Comparison of ENCODE assay signal across 19 mouse cellular contexts in the genomic region with DNA sequence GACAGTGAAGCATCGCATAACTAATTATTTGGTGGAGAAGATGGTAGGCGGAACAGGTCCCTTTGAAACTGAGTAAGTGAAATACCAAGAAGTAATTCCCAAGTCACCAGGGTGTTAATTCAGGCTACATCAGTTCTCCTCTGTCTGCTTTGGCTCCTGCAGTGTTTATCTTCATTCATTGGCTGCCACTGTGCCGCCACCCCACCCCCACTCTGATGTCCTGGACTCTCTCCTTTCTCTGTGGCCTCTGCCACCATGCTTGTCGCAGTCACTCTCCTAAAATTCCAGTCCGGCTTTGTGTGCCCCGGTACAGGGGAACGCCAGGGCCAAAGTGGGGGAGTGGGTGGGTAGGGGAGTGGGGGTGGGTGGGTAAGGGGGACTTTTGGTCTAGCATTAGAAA. TPM values are rescaled to one million over a fixed set of nuclear protein-coding genes. Genes with fewer than 3 reads are reported as not detected.
DNase-seq lines count a peak whose midpoint lies in the region; ATAC-seq and TF ChIP-seq lines count a peak whose summit lies in the region.
"Had no signal": no experiment of that assay in that cellular context is flagged by ENCODE, and none has a peak within 500 bp of the region (broad histone marks: within the 10 kb centered on the region; RNA-seq: fewer than 3 reads in every experiment).

No protein-coding gene starts in this region.

- no peak overlapping the region for H3K4me2 ChIP-seq in forebrain, embryonic 12.5 days
- H3K4me2 ChIP-seq in liver, embryonic 12.5 days: no peak overlapping the region

- TF ChIP-seq CTCF in liver, adult 2 months (IDR thresholded peaks at IDR 0.05; ENCODE audit: low read depth, low read length): no peak

- no peaks in the 10 kb centered on the region for H3K27me3 ChIP-seq in forebrain, embryonic 10.5 days (ENCODE audit: poor library complexity, severe bottlenecking)
- 0 out of 2 replicates have a peak, but pooled peaks cover 7% of the 10 kb centered on the region for H3K27me3 ChIP-seq in forebrain, embryonic 12.5 days
- H3K27me3 ChIP-seq in liver, adult 2 months (ENCODE audit: control insufficient read depth, insufficient read depth, low read length): no peaks in the 10 kb centered on the region
- H3K27me3 ChIP-seq in liver, embryonic 12.5 days (replicated peaks): no peaks in the 10 kb centered on the region
- H3K27me3 ChIP-seq in heart, embryonic 10.5 days (ENCODE audit: insufficient read depth, poor library complexity, severe bottlenecking): no peaks in the 10 kb centered on the region
- H3K27me3 ChIP-seq: CH12.LX had no signal

- WGBS in forebrain, embryonic 10.5 days: 19% methylated on average over 7 of the region's 7 CpGs
- WGBS in forebrain, embryonic 12.5 days: 12% methylated on average over 7 of the region's 7 CpGs
- WGBS in liver, adult 2 months: 43% methylated on average over 7 of the region's 7 CpGs
- WGBS in liver, embryonic 12.5 days (ENCODE audit: insufficient replicate concordance): 49% methylated on average over 7 of the region's 7 CpGs
- 14% methylated on average over 7 of the region's 7 CpGs for WGBS in heart, embryonic 10.5 days

- DNase-seq in forebrain, embryonic 10.5 days (ENCODE audit: extremely low spot score, low spot score): peak; percentile 41
- peak; percentile 28 for DNase-seq in liver, adult 2 months (ENCODE audit: extremely low read depth, low read depth, low spot score)
- no peak for DNase-seq in heart, embryonic 10.5 days (ENCODE audit: low spot score)
- peak; percentile 46 to 63 for DNase-seq in heart, postnatal 14 days
- DNase-seq in testis, postnatal 10 days (ENCODE audit: low spot score): no peak
- no peak for DNase-seq in adrenal gland, postnatal 10 days
- DNase-seq: adrenal gland, postnatal 25 days; cerebellum, adult 8-10 months; gastrocnemius, postnatal 25 days; kidney, adult 2 months; lung, postnatal 14 days; midbrain, embryonic 14.5 days; right cerebral cortex, postnatal 4 days; thymus, adult 2 months had no signal

- intact Hi-C loops in heart, postnatal 14 days (cut with DNase I): no loop called here

- H3K36me3 ChIP-seq in forebrain, embryonic 10.5 days (replicated peaks): peaks cover 31% of the 10 kb centered on the region
- H3K36me3 ChIP-seq in forebrain, embryonic 12.5 days (replicated peaks): no peaks in the 10 kb centered on the region
- no peaks in the 10 kb centered on the region for H3K36me3 ChIP-seq in liver, adult 2 months (ENCODE audit: control insufficient read depth, insufficient read depth, low read length)
- 0 out of 2 replicates have a peak, but pooled peaks cover 2% of the 10 kb centered on the region for H3K36me3 ChIP-seq in liver, embryonic 12.5 days
- peaks cover 40% of the 10 kb centered on the region; the same call in 1 of the 2 replicates for H3K36me3 ChIP-seq in heart, embryonic 10.5 days

- H3K27ac ChIP-seq in forebrain, embryonic 10.5 days: peak overlapping the region; percentile 48
- H3K27ac ChIP-seq in forebrain, embryonic 12.5 days: no peak overlapping the region
- H3K27ac ChIP-seq in liver, adult 2 months (replicated peaks; ENCODE audit: insufficient read depth, low read depth, low read length): no peak overlapping the region
- no peak overlapping the region for H3K27ac ChIP-seq in liver, embryonic 12.5 days
- H3K27ac ChIP-seq in heart, embryonic 10.5 days: peak overlapping the region; percentile 85
- H3K27ac ChIP-seq: liver, embryonic 14.5 days had no signal

- peaks cover 55% of the 10 kb centered on the region for H3K4me1 ChIP-seq in forebrain, embryonic 10.5 days
- peaks cover 16% of the 10 kb centered on the region for H3K4me1 ChIP-seq in forebrain, embryonic 12.5 days
- peaks cover 7% of the 10 kb centered on the region for H3K4me1 ChIP-seq in liver, adult 2 months (ENCODE audit: control insufficient read depth, insufficient read depth, low read length)
- peaks cover 62% of the 10 kb centered on the region for H3K4me1 ChIP-seq in liver, embryonic 12.5 days
- H3K4me1 ChIP-seq in heart, embryonic 10.5 days: peaks cover 68% of the 10 kb centered on the region

- ATAC-seq in forebrain, embryonic 12.5 days (ENCODE audit: low FRiP score): no peak
- ATAC-seq in liver, embryonic 12.5 days: no peak

- H3K9ac ChIP-seq in forebrain, embryonic 12.5 days: no peak overlapping the region
- H3K9ac ChIP-seq in liver, adult 2 months (ENCODE audit: low read depth, low read length): no peak overlapping the region
- H3K9ac ChIP-seq in liver, embryonic 12.5 days: no peak overlapping the region
- H3K9ac ChIP-seq: liver, embryonic 14.5 days had no signal

- H3K9me3 ChIP-seq in forebrain, embryonic 10.5 days: no peaks in the 10 kb centered on the region
- no peaks in the 10 kb centered on the region for H3K9me3 ChIP-seq in forebrain, embryonic 12.5 days
- no peaks in the 10 kb centered on the region for H3K9me3 ChIP-seq in liver, embryonic 12.5 days (replicated peaks)
- H3K9me3 ChIP-seq in heart, embryonic 10.5 days: no peaks in the 10 kb centered on the region

- no peak overlapping the region for H3K4me3 ChIP-seq in forebrain, embryonic 10.5 days
- no peak overlapping the region for H3K4me3 ChIP-seq in forebrain, embryonic 12.5 days (replicated peaks)
- H3K4me3 ChIP-seq in liver, adult 2 months (ENCODE audit: insufficient read depth, low read depth, low read length): no peak overlapping the region
- no peak overlapping the region for H3K4me3 ChIP-seq in liver, embryonic 12.5 days
- no peak overlapping the region; the same call in 1 of the 2 replicates for H3K4me3 ChIP-seq in heart, embryonic 10.5 days
- H3K4me3 ChIP-seq: erythroblast, embryonic 14.5 days had no signal

- TF ChIP-seq POLR2A in liver, adult 2 months (IDR thresholded peaks at IDR 0.05; ENCODE audit: extremely low read depth, insufficient read depth, low read length): no peak

- H3K79me2 ChIP-seq in liver, adult 2 months (ENCODE audit: control insufficient read depth, insufficient read depth, low read length): peaks cover 3% of the 10 kb centered on the region; the same call in 1 of the 2 replicates

RNA-seq across cellular contexts. Expression of gene Nid2, which starts 9.7 kb away (rescaled TPM):
- polyA plus RNA-seq in forebrain, embryonic 10.5 days (2016; fragmentation: Nextera tagmentation; extraction: Ambion mirVana): 50.2 and 55.6 TPM in 2 replicates
- 37.9 and 39.4 TPM in 2 replicates for polyA plus RNA-seq in forebrain, embryonic 12.5 days (2016; fragmentation: Nextera tagmentation; extraction: Ambion mirVana)
- total RNA-seq in liver, adult 2 months (2014; rRNA removed): 2.3 and 6.2 TPM in 2 replicates
- polyA plus RNA-seq in liver, adult 2 months (2012; rRNA removed): 5.9 and 6.0 TPM in 2 replicates
- polyA plus RNA-seq in liver, embryonic 12.5 days (2016; fragmentation: Nextera tagmentation; extraction: Ambion mirVana): 24.1 and 24.2 TPM in 2 replicates
- polyA plus RNA-seq in heart, embryonic 10.5 days (2016; fragmentation: Nextera tagmentation; extraction: Ambion mirVana): 169 and 250 TPM in 2 replicates
- 10 to 100 TPM; 89.0 to 89.7 TPM for total RNA-seq in heart, postnatal 14 days (2021)
- total RNA-seq in adrenal gland, postnatal 10 days (2021): 10 to 100 TPM; 59.7 to 74.5 TPM

Comparison
In these comparisons a context has a peak if more than half of its experiments do, and no peak if none do; other contexts are left out.
1. DNase-seq: peak in forebrain, embryonic 10.5 days (single experiment), liver, adult 2 months (single experiment) and heart, postnatal 14 days (2 of 2); none in heart, embryonic 10.5 days (single experiment), testis, postnatal 10 days (single experiment) and adrenal gland, postnatal 10 days (single experiment).
2. H3K27ac ChIP-seq: peak in forebrain, embryonic 10.5 days (single experiment) and heart, embryonic 10.5 days (single experiment); none in forebrain, embryonic 12.5 days (single experiment), liver, adult 2 months (single experiment) and liver, embryonic 12.5 days (single experiment).